Mouse (Mus musculus): Measurements from ENCODE around the gene Ier3. TPM values are rescaled to one million over a fixed set of nuclear protein-coding genes. Genes with fewer than 3 reads are reported as not detected.
A peak's percentile ranks its signal among the peaks of the same experiment; 100 is the strongest.

Gene Ier3
- polyA plus RNA-seq, 1 experiment, result 28.4 TPM

DNA sequence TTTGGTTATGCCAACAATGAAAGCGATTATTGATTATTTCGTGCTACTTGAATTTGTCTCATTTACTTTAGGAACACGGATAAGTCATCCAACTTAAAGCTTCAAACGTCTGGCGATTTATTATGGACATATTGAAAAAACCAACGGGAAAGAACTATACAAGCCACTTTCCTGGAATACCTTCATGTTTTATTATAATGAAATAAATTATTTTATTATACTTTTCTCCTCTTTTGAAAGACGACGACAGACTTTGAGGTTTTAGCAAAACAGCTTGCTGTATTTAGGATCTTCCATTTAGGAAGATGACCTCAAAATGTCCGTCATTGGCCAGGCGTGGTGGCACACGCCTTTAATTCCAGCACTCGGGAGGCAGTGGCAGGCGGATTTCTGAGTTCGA, 19.1 kb downstream of the Ier3 start:
- 53% methylated on average over 14 of the region's 14 CpGs for WGBS
- no peak overlapping the region for H3K27ac ChIP-seq (ENCODE audit: insufficient read depth, low read depth, low read length)

DNA sequence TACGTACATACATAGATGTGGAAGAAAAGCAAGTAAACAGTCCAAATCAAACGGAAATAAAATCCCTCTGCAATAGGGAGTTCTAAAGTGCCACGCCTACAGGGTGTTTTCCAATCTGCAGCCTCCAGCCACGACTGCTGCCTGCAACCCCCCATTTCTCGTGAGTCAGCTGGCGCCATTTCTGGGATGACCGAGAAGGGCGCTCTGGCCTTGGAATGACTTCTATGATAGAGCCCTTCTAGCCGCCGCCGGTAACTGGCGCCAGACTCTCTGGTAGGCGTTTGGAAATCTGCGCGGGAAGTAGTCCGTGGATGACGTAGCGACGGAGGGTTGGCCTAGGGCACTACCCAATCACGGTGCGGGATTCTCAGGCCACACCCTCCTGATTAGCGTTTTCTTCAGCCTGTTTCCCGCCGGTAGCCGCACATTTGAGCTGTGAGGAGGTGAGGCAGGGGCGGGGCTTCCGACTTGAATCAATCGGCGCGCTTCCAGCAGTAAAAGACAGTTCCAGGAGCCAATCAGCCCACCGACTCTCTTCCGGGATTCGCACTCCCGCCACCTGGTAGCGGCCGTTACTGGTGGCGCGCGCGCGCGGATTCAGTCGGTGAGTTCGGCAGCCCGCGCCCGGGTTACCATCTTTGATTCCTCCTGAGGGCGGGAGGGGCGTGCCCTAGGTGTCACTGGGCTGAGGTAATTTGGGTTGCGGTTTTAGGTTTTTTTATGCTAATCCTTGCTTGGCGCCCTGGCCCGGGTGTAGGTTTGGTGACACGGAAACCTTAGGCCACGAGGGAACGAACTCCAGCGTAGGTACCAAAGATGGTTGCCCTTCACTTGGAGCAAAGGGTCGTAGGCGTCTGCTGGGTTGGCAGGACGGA, 19.8 kb downstream of the Ier3 start, which contains the start of gene Mdc1:
Gene Mdc1 (plus strand): TSS at position 440 of the 875 bp plus-strand sequence.
- H3K4me1 ChIP-seq (ENCODE audit: control insufficient read depth, insufficient read depth, low read length), result peaks cover 11% of the 10 kb centered on the region
- whole genome bisulfite sequencing, result under 1% methylated on average over 59 of the region's 59 CpGs
- TF ChIP-seq CTCF (conservative IDR thresholded peaks at IDR 0.05; ENCODE audit: insufficient read depth, insufficient read length, low read depth, low read length), result 0 out of 2 replicates have a peak, but pooled peaks have one; percentile 16
- TF ChIP-seq POLR2A (IDR thresholded peaks at IDR 0.05; ENCODE audit: low read depth, low read length), result peak; percentile 69
- no peaks in the 10 kb centered on the region for H3K27me3 ChIP-seq (replicated peaks; ENCODE audit: control insufficient read depth, insufficient read depth, low read length)
- peak within 1 kb of the TSS; percentile 61 for H3K4me3 ChIP-seq (ENCODE audit: insufficient read depth, low read depth, low read length)
- peak; percentile 100 for DNase-seq
- no peaks in the 10 kb centered on the region for H3K36me3 ChIP-seq (ENCODE audit: control insufficient read depth, insufficient read depth, low read length)
- peak within 1 kb of the TSS; percentile 65; the same call in 1 of the 2 replicates for H3K27ac ChIP-seq (ENCODE audit: insufficient read depth, low read depth, low read length)

More for the DNA sequence above, 19.1 kb downstream of the Ier3 start:
- DNase-seq, result no peak
- TF ChIP-seq POLR2A (IDR thresholded peaks at IDR 0.05; ENCODE audit: low read depth, low read length) (no peak), CTCF (conservative IDR thresholded peaks at IDR 0.05; ENCODE audit: insufficient read depth, insufficient read length, low read depth, low read length) (no peak)
- H3K4me3 ChIP-seq (ENCODE audit: insufficient read depth, low read depth, low read length), result peak overlapping the region; percentile 39; the same call in 1 of the 2 replicates
- H3K36me3 ChIP-seq (ENCODE audit: control insufficient read depth, insufficient read depth, low read length), result no peaks in the 10 kb centered on the region
- H3K27me3 ChIP-seq (replicated peaks; ENCODE audit: control insufficient read depth, insufficient read depth, low read length), result no peaks in the 10 kb centered on the region
- peaks cover 18% of the 10 kb centered on the region for H3K4me1 ChIP-seq (ENCODE audit: control insufficient read depth, insufficient read depth, low read length)

DNA sequence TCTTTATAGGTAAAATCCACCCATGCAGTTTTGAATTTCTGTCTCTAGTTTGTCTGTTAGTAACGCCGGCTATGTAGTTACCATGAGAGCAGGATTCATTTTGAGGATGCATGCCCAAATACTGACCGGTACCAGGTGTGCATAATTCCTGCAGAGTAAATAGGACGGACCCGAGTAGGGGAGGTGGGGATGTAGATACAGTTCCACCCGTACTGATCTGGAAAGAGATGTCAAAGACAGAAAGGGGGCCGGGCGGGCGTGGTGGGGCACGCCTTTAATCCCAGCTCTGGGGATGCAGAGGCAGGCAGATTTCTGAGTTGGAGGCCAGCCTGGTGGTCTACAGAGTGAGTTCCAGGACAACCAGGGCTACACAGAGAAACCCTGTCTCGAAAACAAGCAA, 20.5 kb downstream of the Ier3 start:
- WGBS, result 11% methylated on average over 11 of the region's 11 CpGs
- TF ChIP-seq CTCF (conservative IDR thresholded peaks at IDR 0.05; ENCODE audit: insufficient read depth, insufficient read length, low read depth, low read length) (no peak), POLR2A (IDR thresholded peaks at IDR 0.05; ENCODE audit: low read depth, low read length) (no peak)
- peak overlapping the region; percentile 61 for H3K4me3 ChIP-seq (ENCODE audit: insufficient read depth, low read depth, low read length)
- no peaks in the 10 kb centered on the region for H3K27me3 ChIP-seq (replicated peaks; ENCODE audit: control insufficient read depth, insufficient read depth, low read length)
- H3K36me3 ChIP-seq (ENCODE audit: control insufficient read depth, insufficient read depth, low read length), result no peaks in the 10 kb centered on the region
- no peak for DNase-seq
- H3K4me1 ChIP-seq (ENCODE audit: control insufficient read depth, insufficient read depth, low read length), result 0 out of 2 replicates have a peak, but pooled peaks cover 5% of the 10 kb centered on the region
- no peak overlapping the region; the same call in 1 of the 2 replicates for H3K27ac ChIP-seq (ENCODE audit: insufficient read depth, low read depth, low read length)

DNA sequence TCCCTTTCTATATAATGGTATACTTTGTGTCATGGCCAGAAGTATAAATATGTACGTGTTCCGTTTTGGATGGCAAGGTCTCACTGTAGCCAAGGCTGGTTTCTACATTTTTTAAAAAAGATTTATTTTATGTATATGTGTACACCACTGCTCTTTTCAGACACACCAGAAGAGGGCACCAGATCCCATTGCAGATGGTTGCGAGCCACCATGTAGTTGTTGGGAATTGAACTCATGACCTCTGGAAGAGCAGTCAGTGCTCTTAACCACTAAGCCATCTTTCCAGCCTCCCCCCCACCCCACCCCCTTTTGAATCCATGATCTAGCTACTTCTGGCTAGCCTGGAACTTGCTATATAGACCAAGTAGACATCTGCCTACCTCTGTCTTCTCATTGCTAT, 22.0 kb downstream of the Ier3 start:
- no peak for DNase-seq
- no peak for TF ChIP-seq POLR2A (IDR thresholded peaks at IDR 0.05; ENCODE audit: low read depth, low read length)
- peak; percentile 31; the same call in 1 of the 2 replicates for TF ChIP-seq CTCF (conservative IDR thresholded peaks at IDR 0.05; ENCODE audit: insufficient read depth, insufficient read length, low read depth, low read length)
- WGBS, result 92% methylated on average over 3 of the region's 3 CpGs

DNA sequence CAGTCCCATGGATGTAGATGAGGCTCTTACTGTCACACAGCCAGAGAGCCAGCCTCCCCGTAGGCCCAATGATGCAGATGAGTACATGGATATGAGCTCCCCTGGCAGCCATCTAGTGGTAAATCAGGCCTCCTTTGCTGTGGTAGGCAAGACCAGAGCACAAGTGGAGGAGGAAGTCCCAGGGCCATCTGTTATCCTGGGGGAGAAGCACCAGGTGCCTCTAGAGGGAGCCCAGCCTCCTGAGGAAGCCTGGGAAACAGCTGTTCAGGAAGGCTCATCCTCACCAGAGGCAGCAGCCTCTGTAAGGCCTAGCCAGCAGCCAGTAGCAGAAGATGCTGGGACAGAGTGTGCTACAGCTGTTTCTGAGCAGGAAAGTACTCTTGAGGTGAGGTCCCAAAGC, 26.6 kb downstream of the Ier3 start:
- Histone ChIP-seq H3K4me3 (ENCODE audit: insufficient read depth, low read depth, low read length) (no peak overlapping the region), H3K27me3 (replicated peaks; ENCODE audit: control insufficient read depth, insufficient read depth, low read length) (no peaks in the 10 kb centered on the region), H3K36me3 (ENCODE audit: control insufficient read depth, insufficient read depth, low read length) (no peaks in the 10 kb centered on the region), H3K27ac (ENCODE audit: insufficient read depth, low read depth, low read length) (no peak overlapping the region), H3K4me1 (ENCODE audit: control insufficient read depth, insufficient read depth, low read length) (no peaks in the 10 kb centered on the region)
- WGBS, result 56% methylated on average over 1 of the region's 1 CpGs
- DNase-seq, result peak; percentile 41
- TF ChIP-seq CTCF (conservative IDR thresholded peaks at IDR 0.05; ENCODE audit: insufficient read depth, insufficient read length, low read depth, low read length) (no peak; the same call in 1 of the 2 replicates), POLR2A (IDR thresholded peaks at IDR 0.05; ENCODE audit: low read depth, low read length) (no peak)

More for the DNA sequence above, 22.0 kb downstream of the Ier3 start:
- Histone ChIP-seq H3K27me3 (replicated peaks; ENCODE audit: control insufficient read depth, insufficient read depth, low read length) (no peaks in the 10 kb centered on the region), H3K27ac (ENCODE audit: insufficient read depth, low read depth, low read length) (no peak overlapping the region), H3K36me3 (ENCODE audit: control insufficient read depth, insufficient read depth, low read length) (no peaks in the 10 kb centered on the region), H3K4me3 (ENCODE audit: insufficient read depth, low read depth, low read length) (no peak overlapping the region), H3K4me1 (ENCODE audit: control insufficient read depth, insufficient read depth, low read length) (0 out of 2 replicates have a peak, but pooled peaks cover 5% of the 10 kb centered on the region)

DNA sequence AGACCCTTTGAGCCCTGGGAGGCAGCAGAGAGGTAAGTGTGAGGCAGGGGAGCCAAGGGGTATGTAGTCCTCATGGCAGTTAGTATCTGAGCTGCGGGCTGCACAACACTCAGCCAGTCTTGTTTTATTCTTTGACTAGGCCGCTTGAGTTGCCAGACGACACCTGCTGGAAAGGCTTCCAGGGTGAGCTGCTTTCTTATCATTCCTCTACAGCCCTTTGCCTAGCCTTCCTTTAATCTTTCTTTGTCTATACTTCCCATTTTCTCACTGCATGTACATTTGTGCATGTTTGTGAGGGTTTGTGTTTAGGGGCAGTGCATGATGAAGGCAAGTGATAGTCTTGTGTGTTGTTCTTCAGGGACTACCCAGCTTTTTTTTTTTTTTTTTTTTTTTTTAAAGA, 29.5 kb downstream of the Ier3 start:
- Histone ChIP-seq H3K4me3 (ENCODE audit: insufficient read depth, low read depth, low read length) (no peak overlapping the region), H3K27me3 (replicated peaks; ENCODE audit: control insufficient read depth, insufficient read depth, low read length) (no peaks in the 10 kb centered on the region), H3K27ac (ENCODE audit: insufficient read depth, low read depth, low read length) (no peak overlapping the region), H3K4me1 (ENCODE audit: control insufficient read depth, insufficient read depth, low read length) (no peaks in the 10 kb centered on the region), H3K36me3 (ENCODE audit: control insufficient read depth, insufficient read depth, low read length) (no peaks in the 10 kb centered on the region)
- TF ChIP-seq CTCF (conservative IDR thresholded peaks at IDR 0.05; ENCODE audit: insufficient read depth, insufficient read length, low read depth, low read length) (no peak), POLR2A (IDR thresholded peaks at IDR 0.05; ENCODE audit: low read depth, low read length) (no peak)
- 94% methylated on average over 3 of the region's 3 CpGs for WGBS
- DNase-seq, result no peak

DNA sequence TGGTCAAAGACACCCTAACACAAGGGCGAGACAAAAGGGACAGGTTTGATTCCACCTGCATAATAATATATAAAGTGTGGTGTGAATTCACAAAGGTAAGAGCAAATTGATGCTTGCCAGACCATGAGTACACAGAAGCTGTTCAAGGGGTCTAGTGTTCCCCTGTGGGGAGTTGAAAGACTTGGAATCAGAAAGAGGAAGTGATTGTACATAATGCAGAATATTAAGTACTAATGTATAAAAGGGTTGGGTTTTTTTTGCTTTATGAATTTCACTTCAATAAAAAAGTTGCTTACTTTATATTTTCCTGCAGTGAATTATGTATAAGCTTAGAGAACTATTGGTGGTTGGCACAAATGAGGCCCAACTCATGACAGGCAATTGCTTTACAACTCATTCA, 37.9 kb downstream of the Ier3 start:
- Histone ChIP-seq H3K4me1 (ENCODE audit: control insufficient read depth, insufficient read depth, low read length) (no peaks in the 10 kb centered on the region), H3K4me3 (ENCODE audit: insufficient read depth, low read depth, low read length) (no peak overlapping the region), H3K36me3 (ENCODE audit: control insufficient read depth, insufficient read depth, low read length) (no peaks in the 10 kb centered on the region), H3K27ac (ENCODE audit: insufficient read depth, low read depth, low read length) (no peak overlapping the region), H3K27me3 (replicated peaks; ENCODE audit: control insufficient read depth, insufficient read depth, low read length) (no peaks in the 10 kb centered on the region)
- no peak for DNase-seq
- WGBS, result 98% methylated on average over 1 of the region's 1 CpGs
- TF ChIP-seq CTCF (conservative IDR thresholded peaks at IDR 0.05; ENCODE audit: insufficient read depth, insufficient read length, low read depth, low read length) (no peak), POLR2A (IDR thresholded peaks at IDR 0.05; ENCODE audit: low read depth, low read length) (no peak)
